Mouse (Mus musculus) adrenal gland, adult 2 months (tissue): Measurements from ENCODE around the gene Emx1. TPM values are rescaled to one million over a fixed set of nuclear protein-coding genes. Genes with fewer than 3 reads are reported as not detected.

Experiments
- DNase-seq: peaks from one replicate; pipeline ENCODE4 v3.0.0; 2021
- polyA plus RNA-seq: library from polyadenylated mRNA; depleted of rRNA; stranded (reverse); fragments of >200 nt; gene quantifications from 2 replicates; pipeline ENCODE4 v1.2.3, GENCODE M21; 2012; rRNA removed
- total RNA-seq, 2 experiments: library from RNA; stranded (reverse); gene quantifications; 2 replicates each; pipeline ENCODE4 v1.2.3; 2021

Emx1 gene
- total and polyA plus RNA-seq, 3 experiments: not detected

DNA sequence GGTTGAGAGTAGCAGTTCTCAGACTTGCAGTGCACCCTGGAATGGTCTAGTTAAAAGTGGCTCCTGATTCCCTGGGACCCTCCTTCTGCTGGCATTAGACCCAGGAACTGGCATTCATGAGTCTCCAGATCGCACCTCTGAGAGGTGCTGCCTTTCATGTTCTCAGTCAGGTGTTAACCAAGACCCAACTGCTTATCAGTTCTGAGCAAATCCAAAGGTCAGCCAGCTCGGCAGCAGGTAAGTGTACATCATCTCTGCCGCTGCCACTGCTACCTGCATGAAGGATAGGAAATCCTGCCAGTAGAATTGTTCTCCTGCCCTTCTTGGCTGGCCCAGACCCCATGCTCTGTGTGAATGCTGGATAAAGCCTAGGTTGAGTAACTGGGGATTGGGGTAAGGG is 43.5 kb downstream of the Emx1 start:
- DNase-seq: no peak

DNA sequence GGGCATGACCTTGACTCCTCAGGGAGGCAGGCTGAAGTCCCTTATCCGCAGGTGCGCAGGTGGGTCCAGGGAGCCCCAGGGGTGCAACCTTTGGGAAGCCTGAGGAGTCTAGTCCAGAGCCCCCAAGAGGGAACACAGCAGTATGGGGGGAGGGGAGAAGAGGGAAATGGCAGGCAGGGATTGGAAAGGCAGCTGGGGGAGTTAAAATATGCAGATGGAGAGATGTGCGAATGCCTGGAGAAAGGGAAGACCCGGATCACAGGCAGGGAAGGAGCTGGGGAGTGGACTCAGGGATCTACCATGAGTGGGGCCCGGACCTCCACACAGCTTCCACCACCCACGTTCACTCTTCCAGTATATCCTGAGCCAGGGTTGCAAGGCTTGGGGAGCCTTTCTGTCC is 44.2 kb downstream of the Emx1 start:
- DNase-seq: no peak

- no peak for DNase-seq
Observed at GRCm38 (mm10) chr6:85232045-85232444, 44.8 kb downstream of the Emx1 start.

DNA sequence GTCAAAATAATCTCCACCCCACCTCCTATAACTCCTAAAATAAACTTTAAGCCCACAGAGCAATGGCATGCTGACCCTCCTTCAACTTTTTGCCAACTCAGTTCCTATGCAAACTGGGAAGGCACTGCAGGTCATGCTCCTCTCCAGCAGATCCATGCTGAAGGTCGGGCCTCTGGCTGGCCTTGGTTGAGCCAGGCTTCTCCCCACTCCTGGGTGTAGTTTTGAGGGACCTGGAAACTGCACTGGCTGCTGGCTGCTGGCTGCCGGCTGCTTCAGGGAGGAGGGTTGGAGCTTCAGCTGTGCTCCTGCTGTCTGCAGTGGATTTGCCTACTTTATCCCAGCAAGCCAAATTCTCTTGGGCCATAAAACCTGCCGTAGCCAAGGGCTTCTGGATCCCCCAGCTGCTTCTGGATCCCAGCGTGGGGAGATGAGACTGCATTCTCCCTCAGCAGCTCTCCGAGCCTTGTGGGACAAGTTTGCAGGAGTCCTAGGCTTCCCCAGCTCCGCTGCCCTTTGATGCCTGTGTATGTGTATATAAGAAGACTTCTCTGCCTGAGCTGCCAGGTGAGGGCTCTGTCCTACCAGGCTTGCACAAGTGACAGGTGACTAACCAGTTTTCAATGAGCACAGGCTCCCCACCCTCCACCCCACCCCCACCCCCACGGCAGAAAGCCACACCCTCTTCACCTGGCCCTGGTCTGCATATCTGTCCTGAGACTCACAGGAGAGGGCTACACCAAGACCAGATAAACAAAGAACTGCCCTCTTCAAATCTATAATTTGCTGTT is 45.8 kb downstream of the Emx1 start:
- DNase-seq: peak; percentile 58

- no peak for DNase-seq
Observed at GRCm38 (mm10) chr6:85234796-85235195, 47.6 kb downstream of the Emx1 start.

GRCm38 (mm10) chr6:85237001-85237400 is 49.8 kb downstream of the Emx1 start:
- DNase-seq: peak; percentile 35

DNA sequence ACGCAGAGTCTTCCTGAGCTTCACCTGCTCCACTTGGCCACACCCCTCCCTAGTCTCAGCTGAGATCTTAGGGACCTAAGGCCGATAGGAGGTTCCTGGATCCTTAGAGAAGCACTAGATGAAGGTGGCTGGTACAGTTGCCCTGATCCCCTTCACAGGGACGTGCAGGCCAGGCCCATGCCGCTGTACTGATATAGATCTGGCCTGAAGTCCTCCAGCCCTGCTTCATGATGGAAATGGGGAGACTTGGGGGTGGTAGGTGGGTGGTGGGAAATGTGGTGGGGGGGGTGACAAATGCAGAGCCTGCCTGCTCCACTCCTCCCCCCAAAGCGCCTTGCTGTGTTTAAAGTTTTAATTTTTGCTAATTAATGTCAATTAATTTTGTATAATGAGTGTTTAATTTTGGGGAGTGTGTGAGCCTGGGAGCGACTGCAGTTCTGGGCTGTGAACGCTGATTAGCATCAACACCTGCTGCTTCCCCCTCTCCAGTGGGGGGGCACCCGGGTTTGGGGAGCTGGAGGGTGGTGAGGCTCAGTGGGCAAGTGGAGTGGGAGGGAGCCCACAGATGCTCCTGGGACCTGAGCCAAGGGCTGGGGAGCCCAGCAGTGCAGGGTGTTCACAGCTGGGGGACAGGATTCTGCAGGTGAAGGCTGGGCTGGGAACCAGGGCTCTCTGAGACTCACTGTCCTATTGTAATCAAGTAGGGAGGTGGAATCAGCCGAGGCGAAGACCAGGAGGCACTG is 50.5 kb downstream of the Emx1 start:
- DNase-seq: no peak

GRCm38 (mm10) chr6:85239044-85239489 is 51.8 kb downstream of the Emx1 start:
- peak; percentile 76 for DNase-seq

DNA sequence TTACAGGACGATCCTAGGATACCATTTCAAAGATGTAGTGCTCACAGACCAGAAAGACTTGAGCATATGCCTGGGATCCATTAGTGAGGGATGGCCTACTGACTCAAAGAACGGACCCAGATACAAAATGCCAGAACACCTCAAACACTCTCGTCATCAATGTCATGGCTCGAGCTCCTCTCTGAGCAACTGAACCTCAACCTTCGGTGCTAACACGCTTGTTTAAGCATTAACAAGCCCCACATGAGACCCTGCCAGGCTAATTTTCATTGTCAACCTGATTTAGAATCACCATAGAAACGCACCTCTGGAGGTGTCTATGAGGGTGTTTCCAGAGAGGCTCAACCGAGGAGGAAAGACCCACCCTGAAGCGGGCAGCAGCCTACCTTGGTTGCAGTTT is 62.6 kb downstream of the Emx1 start:
- DNase-seq: no peak

DNA sequence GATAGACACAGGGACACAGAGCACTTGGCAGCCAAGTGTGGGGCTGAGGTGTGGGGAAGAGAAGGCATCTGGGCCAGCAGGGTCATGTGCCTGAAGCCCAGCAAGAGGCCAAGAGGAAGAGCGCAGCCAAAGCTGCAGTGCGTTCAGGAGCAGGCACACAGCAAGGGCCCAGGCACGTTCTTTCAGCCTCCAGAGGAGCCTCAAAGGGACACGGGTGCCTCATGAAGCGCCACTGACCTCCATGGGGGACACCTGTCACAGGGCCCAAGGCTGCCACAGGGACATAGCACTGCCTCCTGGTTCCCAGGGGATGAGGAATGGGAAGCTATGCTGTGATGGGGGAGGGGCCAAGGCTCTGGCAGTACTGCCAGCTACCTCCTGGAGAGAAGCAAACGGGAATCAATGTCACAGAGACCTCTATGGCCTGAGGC is 63.6 kb downstream of the Emx1 start:
- peak; percentile 75 for DNase-seq

- no peak for DNase-seq
Observed at GRCm38 (mm10) chr6:85252251-85253058, 65.2 kb downstream of the Emx1 start.

GRCm38 (mm10) chr6:85253275-85253674 is 66.0 kb downstream of the Emx1 start:
- no peak for DNase-seq

Other genes with a start within 250 kb of the Emx1 start
- 10 to 100 TPM; 42.8 to 45.1 TPM for gene Exoc6b, start 117.9 kb upstream of the Emx1 start, total RNA-seq
- 5.8 and 7.4 TPM in 2 replicates for gene Exoc6b, start 117.9 kb upstream of the Emx1 start, polyA plus RNA-seq
- gene Spr, start 49.7 kb upstream of the Emx1 start, total RNA-seq: 10 to 100 TPM; 56.3 to 74.8 TPM
- 22.7 and 43.9 TPM in 2 replicates for gene Spr, start 49.7 kb upstream of the Emx1 start, polyA plus RNA-seq
- gene Sfxn5, start 146.0 kb downstream of the Emx1 start, total RNA-seq: 10 to 100 TPM; 26.1 to 36.3 TPM
- gene Sfxn5, start 146.0 kb downstream of the Emx1 start, polyA plus RNA-seq: 9.0 and 29.0 TPM in 2 replicates
- gene Rab11fip5, start 187.2 kb downstream of the Emx1 start, total RNA-seq: 10 to 100 TPM; 22.7 to 47.7 TPM
- gene Rab11fip5, start 187.2 kb downstream of the Emx1 start, polyA plus RNA-seq: 33.7 and 35.4 TPM in 2 replicates
- gene Noto, start 236.4 kb downstream of the Emx1 start, total RNA-seq: not detected
- not detected in 2 replicates for gene Noto, start 236.4 kb downstream of the Emx1 start, polyA plus RNA-seq
- gene Smyd5, start 244.6 kb downstream of the Emx1 start, total RNA-seq: 10 to 100 TPM; 33.1 to 36.3 TPM
- 19.9 and 23.0 TPM in 2 replicates for gene Smyd5, start 244.6 kb downstream of the Emx1 start, polyA plus RNA-seq